Mouse (Mus musculus) adrenal gland, postnatal 0 days (tissue): ENCODE data around the gene Cyp26b1. TPM values are rescaled to one million over a fixed set of nuclear protein-coding genes. Genes with fewer than 3 reads are reported as not detected.

ENCODE experiments used
- polyA plus RNA-seq: library from polyadenylated mRNA; unstranded; fragments of >200 nt; fragmentation: Nextera tagmentation; extraction: Ambion mirVana; gene quantifications from 2 replicates; pipeline ENCODE4 v1.2.1, GENCODE M21; 2015

Cyp26b1 gene
- 1.2 and 2.1 TPM in 2 replicates for polyA plus RNA-seq

DNA sequence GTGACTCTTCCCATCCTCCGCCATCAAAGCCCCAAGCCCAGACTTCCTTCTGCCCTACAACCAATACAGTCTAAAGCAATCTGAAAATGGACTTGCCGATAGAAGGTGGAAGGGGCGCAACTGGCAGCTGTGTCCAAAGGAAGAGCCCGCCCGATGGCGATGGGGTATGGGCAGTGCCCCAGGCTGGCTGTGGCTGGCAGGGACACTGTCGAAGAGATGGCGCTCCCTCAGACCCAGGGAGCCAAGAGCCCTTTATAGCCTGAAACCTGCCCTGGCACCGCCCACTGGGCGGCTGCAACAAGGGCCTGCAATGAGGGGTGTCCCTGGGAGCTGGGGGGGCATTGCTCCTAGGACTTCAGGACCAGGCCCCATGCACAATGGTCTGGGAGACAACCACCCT lies at the start of gene Cyp26b1:
TSS of gene Cyp26b1 (minus strand) at position 216 of the 400 bp plus-strand sequence.

